Mouse (Mus musculus): ENCODE data around the gene Cd3d. TPM values are rescaled to one million over a fixed set of nuclear protein-coding genes. Genes with fewer than 3 reads are reported as not detected.

Cd3d gene
- polyA plus RNA-seq, 1 experiment from 2014 or later, result not detected

DNA sequence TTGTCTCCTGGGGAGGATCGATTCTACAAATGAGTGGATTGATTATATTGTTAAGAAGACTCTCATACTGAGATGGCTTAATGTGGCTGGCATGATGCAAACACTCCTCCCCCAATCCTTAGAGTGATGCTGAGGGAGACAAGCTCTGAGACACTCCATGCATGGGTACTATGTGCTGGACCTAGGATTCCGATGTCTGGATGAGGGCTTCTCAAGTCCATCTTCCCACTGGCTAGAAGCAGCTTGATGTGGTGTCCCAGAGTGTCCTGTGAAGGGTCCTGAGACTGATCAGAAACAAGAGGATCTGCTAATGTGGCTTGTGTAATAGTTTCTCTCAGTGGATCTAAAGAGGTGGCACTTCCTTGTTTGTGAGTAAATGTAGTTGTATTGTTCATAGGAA lies 482 bp upstream of the Cd3d start:
- no peak overlapping the region for H3K9ac ChIP-seq
- ATAC-seq (ENCODE audit: insufficient read depth), result no peak
- no peaks in the 10 kb centered on the region for H3K4me1 ChIP-seq (ENCODE audit: insufficient read depth)
- no peaks in the 10 kb centered on the region for H3K9me3 ChIP-seq (ENCODE audit: low read depth, low read length)
- no peak overlapping the region for H3K4me3 ChIP-seq (ENCODE audit: low read depth, low read length)
- 78% methylated on average over 2 of the region's 2 CpGs for WGBS
- H3K36me3 ChIP-seq (ENCODE audit: insufficient read depth), result no peaks in the 10 kb centered on the region
- no peak for TF ChIP-seq CTCF (IDR thresholded peaks at IDR 0.05; ENCODE audit: low read depth)
- H3K4me2 ChIP-seq, result no peak overlapping the region
- DNase-seq, result no peak
- no peaks in the 10 kb centered on the region for H3K27me3 ChIP-seq (ENCODE audit: insufficient read depth, low read length)
- H3K27ac ChIP-seq (ENCODE audit: low read depth), result no peak overlapping the region

DNA sequence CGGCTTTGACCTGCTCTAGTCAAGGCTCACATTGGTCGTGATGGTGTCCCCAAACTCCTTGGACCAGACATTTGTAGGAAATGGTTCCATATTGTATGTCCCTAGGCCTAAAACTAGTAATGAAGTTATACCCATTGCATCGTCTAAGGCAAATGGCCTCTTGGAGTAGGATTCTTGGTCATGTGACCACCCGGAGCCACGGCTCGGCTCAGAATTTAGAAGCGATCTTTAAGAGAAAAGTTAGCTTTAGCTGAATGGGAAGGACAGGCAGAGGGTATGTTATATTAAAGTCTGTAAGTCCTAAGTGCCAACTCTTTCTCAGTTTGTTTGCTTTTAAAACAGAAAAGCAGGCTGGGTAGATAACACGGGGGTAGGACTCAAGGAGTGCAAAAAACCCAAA lies 495 bp downstream of the Cd3d start:
- DNase-seq, result no peak
- no peak overlapping the region for H3K4me2 ChIP-seq
- H3K27ac ChIP-seq (ENCODE audit: low read depth), result no peak overlapping the region
- no peak overlapping the region for H3K9ac ChIP-seq
- TF ChIP-seq CTCF (IDR thresholded peaks at IDR 0.05; ENCODE audit: low read depth), result no peak
- no peaks in the 10 kb centered on the region for H3K9me3 ChIP-seq (ENCODE audit: low read depth, low read length)
- no peak overlapping the region for H3K4me3 ChIP-seq (ENCODE audit: low read depth, low read length)
- WGBS, result 80% methylated on average over 8 of the region's 8 CpGs
- H3K27me3 ChIP-seq (ENCODE audit: insufficient read depth, low read length), result no peaks in the 10 kb centered on the region
- no peaks in the 10 kb centered on the region for H3K36me3 ChIP-seq (ENCODE audit: insufficient read depth)
- no peaks in the 10 kb centered on the region for H3K4me1 ChIP-seq (ENCODE audit: insufficient read depth)
- ATAC-seq (ENCODE audit: insufficient read depth), result no peak

DNA sequence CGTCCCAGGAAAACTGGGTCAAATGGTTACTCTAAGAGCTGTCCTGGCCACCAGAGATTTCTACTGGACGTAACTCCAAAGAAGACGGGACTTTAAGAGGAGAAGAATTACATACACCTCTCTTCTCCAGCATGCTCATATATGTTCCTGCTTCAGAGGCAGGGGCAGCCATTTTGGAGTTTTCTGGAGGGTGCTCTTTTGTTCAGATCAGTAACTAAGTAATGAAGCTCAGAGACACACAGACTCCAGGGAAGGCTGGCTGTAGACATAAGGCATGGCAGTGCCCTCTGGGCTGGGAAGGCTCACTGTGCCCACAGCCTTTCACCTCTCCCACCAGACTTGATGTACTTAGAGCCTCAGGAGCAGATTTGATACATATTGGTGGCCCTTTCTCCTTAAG lies 945 bp downstream of the Cd3d start:
- Histone ChIP-seq H3K36me3 (ENCODE audit: insufficient read depth) (no peaks in the 10 kb centered on the region), H3K4me1 (ENCODE audit: insufficient read depth) (no peaks in the 10 kb centered on the region), H3K27ac (ENCODE audit: low read depth) (no peak overlapping the region), H3K4me3 (ENCODE audit: low read depth, low read length) (no peak overlapping the region), H3K9ac (no peak overlapping the region), H3K27me3 (ENCODE audit: insufficient read depth, low read length) (no peaks in the 10 kb centered on the region), H3K9me3 (ENCODE audit: low read depth, low read length) (no peaks in the 10 kb centered on the region), H3K4me2 (no peak overlapping the region)
- ATAC-seq (ENCODE audit: insufficient read depth) (no peak), DNase-seq (no peak)
- TF ChIP-seq CTCF (IDR thresholded peaks at IDR 0.05; ENCODE audit: low read depth), result no peak
- 85% methylated on average over 3 of the region's 3 CpGs for WGBS

DNA sequence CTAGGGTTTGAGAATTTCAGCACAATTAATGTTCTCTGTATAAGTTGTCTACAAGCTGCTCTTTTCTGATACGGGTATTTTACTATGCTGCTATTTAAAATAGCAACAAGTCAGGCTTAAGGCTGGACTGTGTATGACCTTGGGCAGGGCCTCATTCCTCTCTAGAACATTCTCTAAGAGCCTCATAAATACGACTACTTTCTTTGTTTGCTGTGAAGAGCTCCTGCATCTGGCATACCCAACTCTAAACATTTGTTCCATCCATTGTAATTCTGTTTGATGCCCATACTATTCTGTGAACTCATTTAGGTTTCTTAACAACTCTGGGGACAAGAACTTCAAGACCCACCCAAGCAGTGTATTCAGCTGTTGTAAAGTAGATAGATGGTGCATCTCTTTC lies 1.4 kb downstream of the Cd3d start:
- 71% methylated on average over 2 of the region's 2 CpGs for WGBS
- no peaks in the 10 kb centered on the region for H3K9me3 ChIP-seq (ENCODE audit: low read depth, low read length)
- H3K4me2 ChIP-seq, result no peak overlapping the region
- ATAC-seq (ENCODE audit: insufficient read depth) (no peak), DNase-seq (no peak)
- no peaks in the 10 kb centered on the region for H3K36me3 ChIP-seq (ENCODE audit: insufficient read depth)
- TF ChIP-seq CTCF (IDR thresholded peaks at IDR 0.05; ENCODE audit: low read depth), result no peak
- H3K9ac ChIP-seq, result no peak overlapping the region
- H3K4me3 ChIP-seq (ENCODE audit: low read depth, low read length), result no peak overlapping the region
- H3K27me3 ChIP-seq (ENCODE audit: insufficient read depth, low read length), result no peaks in the 10 kb centered on the region
- no peak overlapping the region for H3K27ac ChIP-seq (ENCODE audit: low read depth)
- no peaks in the 10 kb centered on the region for H3K4me1 ChIP-seq (ENCODE audit: insufficient read depth)

DNA sequence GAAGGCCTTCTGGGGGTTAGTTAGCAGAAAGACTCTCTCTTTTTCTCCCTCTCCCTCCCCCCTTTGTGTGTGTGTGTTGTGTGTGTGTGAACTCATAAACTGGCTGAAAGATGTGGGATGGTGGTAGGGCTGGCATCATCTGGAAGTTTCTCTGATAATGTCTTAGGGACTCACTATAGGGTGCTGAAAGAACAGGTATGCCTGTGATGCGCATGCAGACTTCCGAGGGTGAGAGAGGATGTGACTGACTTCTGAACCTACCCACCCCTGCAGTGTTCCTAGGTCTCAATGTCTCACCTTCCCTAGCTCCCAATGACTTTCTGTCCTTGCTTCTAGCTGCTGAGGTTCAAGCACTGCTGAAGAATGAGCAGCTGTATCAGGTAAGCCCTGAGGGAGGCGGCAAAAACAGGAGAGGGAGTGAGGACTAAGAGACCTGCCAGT lies 4.2 kb downstream of the Cd3d start:
- DNase-seq (no peak), ATAC-seq (ENCODE audit: insufficient read depth) (no peak)
- Histone ChIP-seq H3K9me3 (ENCODE audit: low read depth, low read length) (no peaks in the 10 kb centered on the region), H3K4me2 (no peak overlapping the region), H3K36me3 (ENCODE audit: insufficient read depth) (no peaks in the 10 kb centered on the region), H3K4me3 (ENCODE audit: low read depth, low read length) (no peak overlapping the region), H3K9ac (no peak overlapping the region), H3K27me3 (ENCODE audit: insufficient read depth, low read length) (no peaks in the 10 kb centered on the region), H3K4me1 (ENCODE audit: insufficient read depth) (no peaks in the 10 kb centered on the region), H3K27ac (ENCODE audit: low read depth) (no peak overlapping the region)
- 63% methylated on average over 3 of the region's 3 CpGs for WGBS
- TF ChIP-seq CTCF (IDR thresholded peaks at IDR 0.05; ENCODE audit: low read depth), result no peak

DNA sequence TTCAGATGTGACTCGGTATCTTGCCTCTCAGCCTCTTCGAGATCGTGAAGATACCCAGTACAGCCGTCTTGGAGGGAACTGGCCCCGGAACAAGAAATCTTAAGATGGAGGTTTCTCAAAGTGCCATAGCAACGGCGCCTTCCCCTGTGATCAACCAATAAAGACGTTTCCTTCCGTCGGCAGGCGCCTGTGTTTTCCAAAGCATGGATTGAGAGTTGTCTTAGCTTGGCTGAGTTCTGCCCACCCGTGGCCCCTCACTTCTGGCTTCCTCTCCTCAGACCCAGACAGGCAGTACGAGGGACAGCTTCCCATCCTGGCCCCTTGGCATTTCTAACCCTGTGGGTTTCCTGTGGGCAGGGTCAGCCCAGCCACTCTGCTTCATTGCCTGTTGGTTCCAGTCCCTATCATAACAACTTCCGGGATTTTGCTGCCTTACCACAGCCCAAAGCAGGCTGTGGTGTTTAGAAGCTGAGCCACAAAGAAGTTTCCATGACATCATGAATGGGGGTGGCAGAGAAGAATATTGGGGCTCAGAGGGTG lies 4.7 kb downstream of the Cd3d start:
- no peaks in the 10 kb centered on the region for H3K9me3 ChIP-seq (ENCODE audit: low read depth, low read length)
- no peaks in the 10 kb centered on the region for H3K4me1 ChIP-seq (ENCODE audit: insufficient read depth)
- H3K27me3 ChIP-seq (ENCODE audit: insufficient read depth, low read length), result no peaks in the 10 kb centered on the region
- H3K4me2 ChIP-seq, result no peak overlapping the region
- ATAC-seq (ENCODE audit: insufficient read depth) (no peak), DNase-seq (no peak)
- H3K9ac ChIP-seq, result no peak overlapping the region
- 59% methylated on average over 14 of the region's 14 CpGs for WGBS
- H3K4me3 ChIP-seq (ENCODE audit: low read depth, low read length), result no peak overlapping the region
- no peaks in the 10 kb centered on the region for H3K36me3 ChIP-seq (ENCODE audit: insufficient read depth)
- no peak for TF ChIP-seq CTCF (IDR thresholded peaks at IDR 0.05; ENCODE audit: low read depth)
- no peak overlapping the region for H3K27ac ChIP-seq (ENCODE audit: low read depth)

DNA sequence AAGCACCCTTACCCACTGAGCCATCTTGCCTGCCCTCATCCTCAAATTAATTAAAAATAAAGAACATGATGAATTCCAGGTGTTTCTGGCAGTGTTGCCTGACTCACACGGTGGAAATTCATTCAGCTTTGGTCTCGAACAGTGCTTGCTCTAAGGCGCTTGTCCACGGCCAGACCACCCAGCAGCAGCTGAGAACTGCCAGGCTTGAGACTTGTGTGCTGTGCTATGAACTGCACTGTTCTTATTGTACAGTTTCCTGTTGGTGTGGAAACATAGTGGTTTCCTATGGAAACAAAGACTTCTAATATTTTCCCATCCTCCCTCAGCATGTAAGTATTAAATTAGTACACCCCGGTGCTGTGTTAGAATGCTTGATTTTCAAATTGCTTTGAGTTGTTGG lies 5.4 kb downstream of the Cd3d start:
- no peak for TF ChIP-seq CTCF (IDR thresholded peaks at IDR 0.05; ENCODE audit: low read depth)
- 60% methylated on average over 5 of the region's 5 CpGs for WGBS
- Histone ChIP-seq H3K36me3 (ENCODE audit: insufficient read depth) (no peaks in the 10 kb centered on the region), H3K4me1 (ENCODE audit: insufficient read depth) (no peaks in the 10 kb centered on the region), H3K9me3 (ENCODE audit: low read depth, low read length) (no peaks in the 10 kb centered on the region), H3K4me2 (no peak overlapping the region), H3K4me3 (ENCODE audit: low read depth, low read length) (no peak overlapping the region), H3K27ac (ENCODE audit: low read depth) (no peak overlapping the region), H3K9ac (no peak overlapping the region), H3K27me3 (ENCODE audit: insufficient read depth, low read length) (no peaks in the 10 kb centered on the region)
- ATAC-seq (ENCODE audit: insufficient read depth) (no peak), DNase-seq (no peak)

DNA sequence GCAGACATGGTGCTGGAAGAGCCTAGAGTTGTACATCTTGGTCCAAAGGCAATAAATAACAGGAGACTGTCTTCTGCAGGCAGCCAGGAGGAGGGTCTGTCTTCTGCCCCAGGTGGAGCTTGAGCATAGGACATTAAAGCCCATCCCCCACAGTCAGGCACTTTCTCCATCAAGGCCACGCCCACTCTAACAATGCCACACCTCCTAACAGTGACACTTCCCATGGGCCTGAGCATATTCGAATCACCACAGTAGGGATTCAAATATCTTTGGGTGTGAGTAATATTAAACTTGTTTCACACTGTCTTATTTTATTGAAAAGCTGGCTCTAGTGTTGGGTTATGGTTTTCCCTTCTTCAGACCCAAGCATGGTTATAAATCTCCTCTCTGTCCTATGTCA lies 10.2 kb downstream of the Cd3d start:
- Histone ChIP-seq H3K4me1 (ENCODE audit: insufficient read depth) (no peaks in the 10 kb centered on the region), H3K4me3 (ENCODE audit: low read depth, low read length) (no peak overlapping the region), H3K27me3 (ENCODE audit: insufficient read depth, low read length) (no peaks in the 10 kb centered on the region), H3K9ac (no peak overlapping the region), H3K4me2 (no peak overlapping the region), H3K36me3 (ENCODE audit: insufficient read depth) (no peaks in the 10 kb centered on the region), H3K9me3 (ENCODE audit: low read depth, low read length) (no peaks in the 10 kb centered on the region), H3K27ac (ENCODE audit: low read depth) (no peak overlapping the region)
- TF ChIP-seq CTCF (IDR thresholded peaks at IDR 0.05; ENCODE audit: low read depth), result no peak
- no peak for ATAC-seq (ENCODE audit: insufficient read depth)
- 84% methylated on average over 2 of the region's 2 CpGs for WGBS
- no peak for DNase-seq

All from lung, embryonic 14.5 days (tissue).